Mouse (Mus musculus) liver, postnatal 0 days (tissue): ENCODE data around the gene Tmx1.

ENCODE experiments used
- CTCF ChIP-seq: sonication (generic); IDR thresholded peaks from 2 replicates; pipeline ENCODE4 v1.5.1; 2016; ENCODE audit warnings: antibody characterized with exemption, low read depth
- EP300 ChIP-seq: IDR thresholded peaks from 2 replicates; pipeline ENCODE4 v1.6.1; 2016; ENCODE audit warnings: antibody characterized with exemption, low read depth, mild to moderate bottlenecking

DNA sequence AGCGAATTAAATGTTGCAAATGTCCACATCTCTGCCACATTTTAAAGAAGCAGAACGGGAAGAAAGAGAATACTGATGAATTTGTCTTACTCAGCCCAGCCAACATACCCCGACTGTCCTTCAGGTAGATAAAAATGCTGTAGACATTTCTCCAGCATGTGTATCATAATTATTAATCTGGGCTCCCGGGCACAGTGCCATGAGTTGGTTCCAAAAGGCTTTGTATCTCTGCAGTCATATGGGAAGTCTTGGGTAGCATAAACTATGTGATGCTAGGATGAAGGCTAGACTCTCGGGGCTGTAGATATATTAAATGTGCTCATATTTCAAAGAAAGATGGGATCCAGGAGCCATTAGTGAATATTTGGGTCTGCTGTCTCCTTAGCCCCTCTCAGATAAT, 53.1 kb downstream of the Tmx1 start:
- TF ChIP-seq CTCF (no peak), EP300 (no peak)
